Mouse (Mus musculus) testis, postnatal 14 days (tissue): ENCODE measurements around the gene Spsb4.
A peak's percentile ranks its signal among the peaks of the same experiment; 100 is the strongest.

Experiments
- DNase-seq: peaks from one replicate; pipeline ENCODE4 v3.0.0; 2021; ENCODE audit warnings: low spot score

Spsb4 gene

DNA sequence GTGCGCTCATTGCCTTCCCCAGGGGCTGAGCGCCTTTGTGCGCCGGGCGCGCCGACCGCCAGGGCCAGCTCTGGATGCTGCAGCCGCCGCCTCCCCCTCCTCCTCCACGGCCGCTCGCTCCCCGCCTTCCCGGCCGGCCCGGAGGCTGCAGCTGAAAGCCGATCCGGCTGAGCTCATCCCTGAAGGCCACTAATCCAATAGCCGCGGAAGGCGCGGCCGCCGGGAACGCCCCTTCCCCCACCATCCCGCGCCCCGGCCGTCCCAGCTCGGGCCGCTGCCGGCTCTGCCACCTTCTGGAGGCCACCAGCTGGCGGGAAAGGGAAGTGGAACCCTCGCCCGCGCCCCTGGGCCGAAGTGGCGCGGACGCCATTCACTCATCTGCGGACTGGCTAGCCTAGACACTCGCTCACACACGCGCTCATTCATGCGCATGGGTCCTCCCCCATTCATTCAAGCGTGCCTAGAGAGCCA lies at the start of gene Spsb4:
Spsb4 (minus strand) TSS at position 167 of the 471 bp plus-strand sequence.
- DNase-seq: peak; percentile 72

DNA sequence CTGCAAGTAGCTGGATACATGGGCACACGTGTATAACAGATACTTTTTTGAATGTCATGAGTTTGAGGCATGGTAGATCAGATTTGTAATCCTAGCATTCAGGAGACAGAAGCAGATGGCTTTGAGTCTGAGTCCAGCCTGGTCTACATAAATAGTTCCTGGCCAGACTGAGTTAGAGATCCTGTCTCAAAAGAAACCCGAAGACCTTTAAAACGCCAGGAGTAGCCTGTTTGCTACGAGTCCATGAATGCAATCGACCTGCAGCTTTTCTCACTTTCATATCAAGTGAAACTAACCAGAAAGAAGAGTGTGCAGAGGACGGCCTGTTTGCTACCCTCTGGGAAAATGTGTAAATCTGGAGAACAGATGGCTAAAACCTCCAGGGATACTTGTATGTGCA lies 49.1 kb upstream of the Spsb4 start:
- DNase-seq: no peak

DNA sequence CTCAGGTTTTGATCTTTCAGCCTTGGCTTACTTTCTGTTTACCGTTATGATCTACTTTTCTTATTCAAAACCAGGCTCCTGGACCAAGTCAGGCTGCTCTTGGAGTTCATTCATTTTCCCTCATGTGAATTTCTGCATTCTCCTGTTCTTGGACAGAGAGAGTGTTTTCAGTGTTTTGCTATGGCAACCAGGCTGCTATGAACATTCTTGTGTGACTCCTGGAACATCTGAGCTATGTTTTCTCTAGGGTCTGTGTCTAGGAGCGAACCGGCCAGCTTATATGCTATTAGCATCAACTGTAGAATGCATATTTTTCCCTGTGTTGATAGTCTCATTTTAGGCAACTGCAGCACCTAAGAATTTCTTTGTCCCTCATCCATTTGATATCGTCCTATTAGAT lies 47.2 kb upstream of the Spsb4 start:
- no peak for DNase-seq

DNA sequence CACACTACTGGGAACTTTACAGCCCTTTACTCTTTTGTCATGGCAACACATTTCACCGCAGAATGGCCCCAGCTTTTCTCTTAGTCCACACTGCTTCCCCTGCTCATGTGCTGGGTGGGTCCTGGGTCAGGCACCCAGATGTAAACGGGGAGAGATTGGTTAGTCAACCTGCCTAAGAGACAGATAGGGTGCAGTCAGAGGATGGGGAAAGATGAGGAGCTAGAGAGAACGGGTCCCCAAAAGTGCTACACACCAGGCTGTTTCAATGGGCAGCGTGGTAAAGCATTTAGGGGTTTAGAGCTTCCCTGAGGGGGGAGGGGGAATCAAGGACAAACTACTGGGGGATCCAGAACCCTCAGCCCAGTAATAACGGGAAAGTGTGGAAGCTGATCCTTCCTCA lies 46.6 kb upstream of the Spsb4 start:
- DNase-seq: no peak

DNA sequence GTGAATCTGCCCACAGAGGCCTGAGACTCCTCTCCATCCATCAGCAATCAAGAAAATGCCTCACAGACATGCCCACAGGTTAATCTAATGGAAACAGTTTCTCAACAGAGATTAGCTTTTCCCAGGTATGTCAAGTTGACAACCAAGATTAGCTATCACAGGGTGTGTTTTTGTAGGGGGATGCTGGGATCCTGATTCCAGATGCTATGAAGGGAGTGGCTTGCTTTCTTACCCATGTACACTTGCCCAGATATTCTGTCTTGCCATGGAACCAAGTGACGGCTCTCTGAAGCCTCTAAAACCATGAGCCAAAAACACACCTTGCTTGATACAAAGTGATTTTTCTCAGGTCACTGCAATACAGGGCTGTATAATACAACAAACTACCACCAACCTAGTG lies 45.5 kb upstream of the Spsb4 start:
- no peak for DNase-seq

DNA sequence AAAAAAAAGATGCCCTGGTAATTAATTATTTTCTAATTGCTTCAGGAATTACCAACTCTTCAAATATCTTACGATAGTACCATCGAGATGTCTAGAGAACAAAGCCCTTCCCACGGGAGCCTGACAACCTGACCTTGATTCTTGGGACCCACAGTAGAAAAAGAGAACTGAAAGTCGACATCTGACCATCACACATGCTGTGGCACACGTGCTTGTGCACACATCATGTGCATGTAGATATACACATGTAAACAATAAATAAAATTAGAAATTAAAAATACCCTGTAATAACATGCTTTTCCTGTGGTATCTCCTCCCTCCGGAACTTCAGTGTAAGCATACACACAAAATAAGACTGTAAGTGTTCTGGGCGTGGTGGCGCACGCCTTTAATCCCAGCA lies 43.1 kb upstream of the Spsb4 start:
- no peak for DNase-seq

DNA sequence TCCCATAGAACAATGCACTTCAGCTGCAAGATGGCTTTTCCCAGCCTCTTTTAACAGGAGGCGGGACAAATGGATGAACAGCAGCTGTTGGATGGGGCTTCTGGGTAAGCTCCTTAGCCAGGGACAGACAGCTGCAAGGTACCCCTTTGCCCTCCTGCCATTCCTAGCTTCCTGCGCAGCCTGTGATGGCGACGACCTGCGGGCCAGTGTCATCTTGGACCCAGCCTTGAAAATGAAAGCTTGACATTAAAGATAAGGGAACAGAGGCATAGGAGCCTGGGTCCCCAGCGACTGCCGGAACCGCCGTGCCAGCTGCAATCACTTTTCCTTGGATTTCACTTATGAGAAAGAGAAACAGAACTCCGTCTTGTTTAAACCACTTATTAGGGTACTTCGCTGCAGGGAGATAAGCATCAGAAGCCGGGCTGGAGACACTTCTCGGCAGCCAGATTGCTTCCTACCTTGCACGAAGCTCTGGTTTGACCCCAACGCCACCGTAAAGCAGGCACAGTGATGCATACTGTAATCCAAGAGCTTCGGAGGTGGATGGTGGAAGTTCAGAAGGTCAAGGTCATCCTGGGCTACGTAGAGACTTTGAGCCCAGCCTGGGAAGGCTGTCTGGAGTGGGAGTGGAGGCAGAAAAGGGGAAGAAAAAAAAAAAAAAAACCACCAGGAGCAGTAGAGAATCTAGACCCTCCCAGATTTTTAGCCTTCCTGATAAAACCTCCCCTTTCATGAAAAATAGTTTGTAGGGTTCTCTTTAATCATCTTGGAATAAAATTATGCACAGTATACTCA lies 38.1 kb upstream of the Spsb4 start:
- DNase-seq: no peak

DNA sequence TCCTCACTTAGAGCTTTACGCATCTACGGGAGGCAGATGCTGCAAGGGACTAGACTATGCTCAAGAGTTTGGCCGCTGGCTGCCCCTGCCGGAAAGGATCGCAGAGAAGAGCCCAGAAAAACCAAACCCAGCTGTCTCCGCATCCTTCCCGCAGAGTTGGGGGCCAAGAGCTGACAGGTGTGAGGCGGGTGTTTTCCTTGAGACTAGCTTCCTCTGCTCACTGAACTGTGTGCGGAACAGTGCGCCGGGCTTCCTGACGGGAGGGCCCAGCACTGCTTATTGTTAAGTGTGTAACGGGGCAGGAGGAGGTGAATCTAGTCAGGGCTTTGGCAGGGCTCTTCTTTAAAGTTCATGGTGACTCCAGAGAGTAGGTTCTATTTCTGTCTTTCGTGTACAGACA lies 37.3 kb upstream of the Spsb4 start:
- DNase-seq: no peak

DNA sequence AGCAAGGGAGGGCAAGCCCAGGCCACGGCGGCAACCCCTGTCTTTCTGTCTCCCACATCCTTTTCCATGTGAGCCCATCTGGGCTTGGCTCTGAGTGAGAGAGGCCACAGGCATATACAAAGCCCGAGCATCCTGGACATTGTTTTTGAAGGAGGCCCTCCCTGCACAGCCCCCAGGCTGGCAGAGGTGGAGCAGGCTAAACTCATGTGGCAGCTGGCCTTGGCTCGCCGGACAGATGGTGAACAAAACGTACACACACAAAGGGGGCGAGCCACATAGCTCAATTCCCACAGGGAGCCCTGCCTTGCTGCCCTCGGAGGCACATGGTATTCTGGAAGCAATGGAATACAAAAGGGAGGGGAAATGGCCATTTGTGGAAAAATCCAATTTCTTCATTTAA lies 32.5 kb upstream of the Spsb4 start:
- DNase-seq: no peak

DNA sequence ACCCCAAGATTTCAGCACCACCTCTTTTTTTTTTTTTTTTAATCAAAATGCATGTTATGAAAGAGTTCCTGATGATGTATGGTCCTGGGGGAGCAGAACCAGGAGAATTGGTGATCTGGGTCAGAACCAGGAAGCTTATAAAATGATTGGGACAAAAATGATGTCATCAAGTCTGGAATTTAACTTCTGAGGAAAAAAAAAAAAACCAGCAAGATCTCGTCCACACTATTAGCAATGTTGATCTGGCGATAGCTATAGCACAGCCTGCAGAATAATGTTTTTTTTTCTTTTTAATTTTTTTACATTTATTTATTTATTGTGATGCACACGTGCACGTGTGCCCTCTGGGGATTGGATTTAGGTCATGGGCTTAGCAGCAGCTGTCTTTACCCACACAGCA lies 27.6 kb upstream of the Spsb4 start:
- no peak for DNase-seq

DNA sequence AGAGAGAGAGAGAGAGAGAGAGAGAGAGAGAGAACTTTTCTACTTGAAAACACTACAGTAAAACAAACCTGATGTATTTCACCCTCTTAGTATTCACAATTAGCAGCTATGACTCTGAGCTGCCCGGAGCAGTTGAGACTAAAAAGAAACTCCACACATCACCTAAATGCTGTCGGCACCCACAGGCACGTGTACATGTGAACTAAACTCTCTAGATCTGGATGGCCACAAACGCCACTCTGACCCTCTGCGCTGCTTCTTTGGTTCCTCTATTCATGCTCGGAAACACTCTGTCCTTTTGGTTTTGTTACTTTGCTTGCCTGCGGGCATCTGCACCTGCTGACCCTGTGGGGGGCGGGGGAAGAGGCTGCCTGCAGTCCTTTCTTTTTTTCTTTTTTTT lies 23.0 kb upstream of the Spsb4 start:
- DNase-seq: no peak

DNA sequence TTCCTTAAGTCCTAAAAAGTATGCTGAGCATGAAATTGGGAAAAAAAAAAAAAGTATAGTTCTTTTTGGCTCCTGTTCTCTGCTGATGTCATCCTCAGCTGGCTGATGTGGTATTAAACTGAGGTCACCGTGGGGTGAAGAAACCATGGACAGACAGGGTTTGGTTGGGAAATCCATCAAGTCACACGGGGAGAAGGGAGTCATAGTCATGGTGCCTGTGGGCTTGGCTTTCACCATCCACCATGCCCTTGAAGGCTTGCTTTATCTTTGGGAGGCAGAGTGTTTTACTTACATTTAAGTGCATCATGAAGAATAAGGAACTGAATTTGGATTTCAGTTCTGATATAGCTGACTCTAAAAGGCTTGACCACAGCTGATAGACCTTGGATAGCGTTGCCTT lies 19.4 kb upstream of the Spsb4 start:
- DNase-seq: no peak

DNA sequence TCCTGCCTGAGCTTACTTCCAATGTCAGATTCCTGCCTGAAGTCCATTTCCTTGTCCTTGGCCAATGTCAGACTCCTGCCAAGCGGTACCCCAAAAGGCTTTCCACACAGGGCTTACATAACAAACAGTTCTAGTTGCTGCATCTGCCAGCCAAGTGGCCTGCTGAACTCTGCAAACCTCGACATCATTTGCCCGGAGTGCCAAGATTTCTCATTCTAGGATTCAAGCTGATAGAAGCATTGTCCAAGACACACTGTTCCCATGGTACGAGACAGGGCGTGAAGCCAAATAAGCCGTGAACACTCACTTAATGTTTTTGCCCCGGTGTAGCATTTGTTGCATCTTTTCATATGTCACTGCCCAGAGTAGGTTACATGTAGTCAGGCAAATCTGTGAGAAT lies 18.0 kb upstream of the Spsb4 start:
- DNase-seq: no peak

DNA sequence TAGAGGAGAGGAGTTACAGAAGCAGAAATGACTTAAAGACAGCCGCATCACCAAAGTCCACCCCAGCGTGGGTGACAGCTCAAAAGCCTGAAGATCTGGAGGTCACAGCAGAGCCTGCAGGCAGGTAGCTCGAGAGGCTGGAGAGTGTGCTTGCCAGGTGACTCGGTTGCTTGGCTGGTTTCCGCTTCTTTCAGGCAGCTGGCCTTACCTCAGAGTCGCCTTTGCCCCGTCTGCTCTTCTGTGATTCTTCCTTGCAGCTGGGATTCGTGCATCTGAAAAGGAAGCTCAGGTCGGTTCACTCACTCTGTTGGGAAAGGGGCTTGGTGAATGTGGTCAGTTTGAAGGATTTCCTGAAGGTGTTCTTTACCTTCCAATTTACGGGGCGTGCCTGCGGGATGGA lies 8.7 kb upstream of the Spsb4 start:
- DNase-seq: no peak

DNA sequence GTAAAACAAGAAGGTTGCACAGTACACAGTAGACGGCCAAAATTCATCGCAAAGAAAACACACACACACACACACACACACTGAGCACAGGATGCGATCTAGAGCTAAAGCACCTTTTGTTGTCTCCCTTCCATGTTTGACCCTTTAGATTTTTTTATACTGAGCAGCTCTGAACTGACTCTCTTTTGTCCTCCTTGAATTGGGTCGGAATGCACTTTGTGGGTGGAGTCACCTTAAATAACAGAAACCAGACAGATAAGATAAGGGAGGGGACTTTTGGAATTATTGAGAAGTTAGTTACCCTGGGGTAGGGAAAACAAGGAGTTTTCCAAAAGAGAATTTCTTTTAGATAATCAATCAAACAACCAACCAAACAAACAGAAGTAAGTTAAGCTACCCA lies 7.4 kb upstream of the Spsb4 start:
- DNase-seq: no peak

DNA sequence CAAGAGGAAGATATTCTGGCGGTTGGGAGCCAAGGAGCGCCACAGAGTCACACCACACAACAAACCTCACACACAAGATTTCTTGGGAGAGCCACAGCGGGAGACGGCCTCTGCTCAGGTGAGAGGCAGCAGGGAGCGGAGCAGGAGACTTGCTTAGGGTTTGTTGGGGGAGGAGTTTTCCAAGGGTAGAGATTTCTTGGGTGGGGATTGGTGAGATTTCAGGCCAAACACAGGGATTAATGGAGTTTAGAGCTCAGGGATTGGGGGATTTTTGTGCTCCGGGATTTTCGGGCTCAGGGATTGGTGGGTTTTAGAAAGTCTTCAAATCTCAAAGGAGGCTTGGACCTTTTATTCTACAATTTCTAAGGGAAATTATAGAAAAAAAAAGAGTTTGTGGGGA lies 5.8 kb upstream of the Spsb4 start:
- peak; percentile 16 for DNase-seq

DNA sequence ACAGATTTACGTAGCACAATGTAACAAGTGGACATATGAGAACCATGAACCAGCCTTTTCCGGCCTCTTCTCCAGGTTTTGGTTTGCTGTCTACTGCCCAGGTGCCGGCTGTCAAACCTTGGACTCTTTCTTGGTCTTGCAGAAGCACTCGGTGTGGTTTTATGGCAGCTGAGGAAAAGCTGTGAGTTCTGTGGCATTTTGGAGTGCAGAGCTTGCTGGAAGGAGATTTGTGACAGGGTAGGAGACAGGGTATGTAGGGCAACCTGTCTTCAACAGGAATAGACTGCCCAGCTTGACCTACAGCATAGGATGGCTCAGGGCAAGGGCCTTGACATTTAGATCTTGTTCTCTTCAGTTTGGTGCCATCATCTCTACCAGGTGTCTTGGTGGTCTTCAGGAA lies 4.3 kb upstream of the Spsb4 start:
- no peak for DNase-seq

DNA sequence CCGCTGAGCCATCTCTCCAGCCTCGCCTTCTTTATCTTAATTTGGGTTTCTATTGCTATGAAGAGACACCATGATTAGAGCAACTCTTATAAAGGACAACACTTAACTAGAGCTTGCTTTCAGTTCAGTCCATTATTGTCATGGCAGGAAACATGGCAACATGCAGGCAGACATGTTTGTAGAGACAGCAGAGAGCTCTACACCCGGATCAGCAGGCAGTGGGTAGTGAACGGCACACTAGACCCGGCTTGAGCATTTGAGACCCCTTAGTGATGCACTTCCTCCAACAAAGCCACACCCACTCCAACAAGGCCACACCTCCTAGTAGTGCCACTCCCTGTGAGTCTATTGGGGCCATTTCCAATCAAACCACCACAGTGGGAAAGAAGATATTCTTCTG lies 3.7 kb upstream of the Spsb4 start:
- no peak for DNase-seq

DNA sequence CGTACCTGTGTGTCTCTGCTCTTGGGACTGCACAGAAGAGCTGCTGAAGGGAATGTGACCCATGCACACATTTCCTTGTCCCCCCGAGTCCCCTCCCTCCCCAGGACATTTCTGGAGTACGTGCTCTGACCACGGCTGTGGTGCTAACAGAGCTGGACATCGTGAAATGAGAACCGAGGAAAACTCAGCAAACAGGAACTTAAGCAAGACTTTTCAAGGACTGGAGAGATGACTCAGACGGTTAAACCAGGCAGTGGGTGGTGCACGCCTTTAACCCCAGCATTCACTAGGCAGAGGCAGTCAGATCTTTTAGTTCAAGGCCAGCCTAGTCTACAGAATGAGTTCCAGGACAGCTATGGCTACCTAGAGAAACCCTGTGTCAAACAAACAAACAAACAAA lies 1.5 kb upstream of the Spsb4 start:
- DNase-seq: no peak

DNA sequence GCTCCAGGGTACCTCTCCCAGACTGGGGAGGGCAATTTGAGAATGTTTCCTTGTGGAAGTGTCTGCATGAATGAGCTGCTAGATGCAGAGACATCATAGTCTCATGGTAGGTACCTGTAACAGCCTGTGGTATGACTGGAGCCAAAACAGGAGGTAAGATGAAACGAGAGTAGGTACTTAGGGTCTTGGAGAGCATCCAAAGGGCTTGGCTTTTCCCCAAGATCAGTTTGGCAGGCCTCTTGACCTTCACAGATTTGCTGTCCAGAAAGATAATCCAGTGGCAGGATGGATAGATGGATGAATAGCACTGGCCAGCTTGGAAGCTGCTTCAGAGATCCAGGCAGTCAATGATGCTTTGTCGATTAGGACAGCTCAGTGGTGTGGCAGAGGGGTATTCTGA lies 1.0 kb upstream of the Spsb4 start:
- no peak for DNase-seq

DNA sequence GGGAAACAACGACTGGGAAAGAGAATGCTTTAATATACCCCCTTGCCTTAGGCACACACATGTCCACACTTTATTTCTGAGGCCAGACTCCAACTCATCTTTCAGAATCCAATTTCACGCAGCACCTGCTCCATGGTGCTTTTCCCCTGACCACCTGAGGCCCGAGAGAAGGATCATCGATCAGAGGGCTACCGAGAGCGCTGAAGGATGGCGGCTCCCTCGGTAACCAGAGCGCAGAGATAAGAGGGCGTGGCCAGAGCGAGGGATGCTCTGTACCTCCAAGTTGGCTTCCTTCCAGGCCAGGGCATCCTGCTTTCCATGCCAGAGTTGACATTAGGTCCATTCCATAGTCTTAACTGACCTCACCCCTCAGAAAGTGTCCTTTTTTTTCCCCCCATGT lies 588 bp upstream of the Spsb4 start:
- no peak for DNase-seq

DNA sequence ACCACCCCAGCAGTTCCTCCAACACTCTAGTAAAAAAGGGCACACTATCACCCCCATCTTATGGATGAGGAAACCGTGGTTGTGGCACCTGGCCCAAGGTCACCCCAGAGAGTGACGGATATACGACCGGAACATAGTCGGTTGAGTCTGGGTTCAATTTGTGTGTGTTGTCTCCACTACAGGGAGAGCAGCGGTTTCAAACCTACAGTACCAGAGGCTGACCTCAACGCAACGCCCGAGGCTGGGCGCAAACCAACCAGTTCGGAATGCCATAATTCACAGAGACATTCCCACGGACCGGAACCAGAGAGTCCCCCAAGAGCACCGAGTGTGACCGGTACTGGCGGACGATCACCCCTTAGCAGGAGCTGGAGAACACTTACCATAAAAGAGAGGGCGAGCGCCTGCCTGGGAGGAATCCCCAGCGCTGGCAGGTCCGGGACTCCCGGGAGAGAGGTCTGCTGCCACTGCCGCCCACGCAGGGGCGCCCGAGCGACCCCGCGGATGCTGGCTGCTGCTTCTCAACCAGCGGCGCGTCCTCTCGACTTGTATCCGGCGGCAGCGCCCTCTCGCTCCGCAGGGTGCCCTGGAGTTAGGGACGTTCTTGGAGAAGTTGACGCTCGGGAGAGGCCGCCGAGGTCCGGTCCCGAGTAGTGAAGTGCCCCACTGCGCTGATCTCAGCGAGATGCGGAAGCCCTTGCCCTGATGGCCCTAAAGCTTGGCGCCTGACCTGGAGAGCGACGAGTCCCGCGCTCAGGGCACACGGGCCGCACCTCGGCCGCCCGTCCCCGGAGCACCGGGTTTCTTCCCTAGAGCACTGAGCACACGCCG lies 617 bp downstream of the Spsb4 start:
- DNase-seq: peak; percentile 57

DNA sequence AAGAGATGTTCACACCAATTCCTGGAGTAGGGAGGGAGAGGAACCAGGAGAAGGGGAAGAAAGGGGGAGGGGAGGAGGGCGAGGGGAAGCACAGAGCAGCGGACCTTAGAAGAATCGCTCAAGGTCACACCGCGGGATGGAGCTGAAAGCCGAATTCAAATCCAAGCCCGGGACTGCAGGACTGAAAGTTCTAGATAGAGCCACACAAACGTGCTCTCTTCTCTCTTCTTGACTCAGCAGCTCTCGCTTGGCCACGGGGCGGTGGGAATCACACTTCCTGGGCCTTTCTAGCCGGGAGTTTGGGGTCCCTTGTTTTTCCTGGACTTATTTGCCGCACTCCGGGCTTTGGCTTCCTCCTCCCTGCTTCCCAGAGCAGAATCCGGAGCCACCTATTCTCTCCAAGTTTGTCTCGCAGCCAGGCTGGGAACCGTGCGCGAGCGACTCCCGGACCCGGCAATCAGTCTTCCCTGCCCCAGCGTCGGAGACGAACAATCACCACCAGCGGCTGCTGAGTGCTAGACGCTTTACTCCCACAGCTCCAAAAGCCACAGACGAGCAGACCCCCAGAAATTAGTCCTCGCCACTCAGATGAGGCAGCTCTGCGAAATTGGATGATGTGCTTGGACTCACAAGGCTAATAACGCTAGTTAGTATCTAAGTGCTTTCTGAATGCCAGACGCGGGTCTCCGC lies 1.4 kb downstream of the Spsb4 start:
- peak; percentile 19 for DNase-seq
